Mouse (Mus musculus) heart, adult 2 months (tissue): Measurements from ENCODE around the gene Noc4l. TPM values are rescaled to one million over a fixed set of nuclear protein-coding genes. Genes with fewer than 3 reads are reported as not detected.

Source experiments
- DNase-seq, 2 experiments: peaks; one replicate each; pipeline ENCODE4 v3.0.0; 2021
- H3K27ac ChIP-seq: fragments of 200-600 bp; 2 replicates; pipeline ENCODE4 v1.8.1; 2022
- H3K27me3 ChIP-seq: fragments of 200-500 bp; 2 replicates; pipeline ENCODE4 v1.6.1; 2012; ENCODE audit warnings: mild to moderate bottlenecking, low read length, inconsistent platforms, mixed read lengths; ENCODE audit not compliant: control insufficient read depth, insufficient read depth
- H3K36me3 ChIP-seq: fragments of 200-500 bp; 2 replicates; pipeline ENCODE4 v1.6.1; 2012; ENCODE audit warnings: low read length, inconsistent platforms; ENCODE audit not compliant: control insufficient read depth, insufficient read depth
- H3K4me1 ChIP-seq: fragments of 200-500 bp; 2 replicates; pipeline ENCODE4 v1.6.1; 2011; ENCODE audit warnings: low read length; ENCODE audit not compliant: control insufficient read depth, insufficient read depth
- H3K4me3 ChIP-seq: fragments of 200-600 bp; 2 replicates; pipeline ENCODE4 v1.8.1; 2022
- H3K79me2 ChIP-seq: fragments of 200-500 bp; replicated peaks from 2 replicates; pipeline ENCODE4 v1.6.1; 2012; ENCODE audit warnings: mild to moderate bottlenecking, inconsistent platforms, low read length, moderate library complexity, mixed read lengths; ENCODE audit not compliant: control insufficient read depth, insufficient read depth
- H3K9ac ChIP-seq: fragments of 200-500 bp; 2 replicates; pipeline ENCODE4 v1.6.1; 2012; ENCODE audit warnings: low read depth, mild to moderate bottlenecking, control low read depth, inconsistent platforms, low read length, mixed read lengths
- CTCF ChIP-seq: fragments of 200-600 bp; IDR thresholded peaks from 2 replicates; pipeline ENCODE4 v1.8.1; 2022; ENCODE audit warnings: antibody characterized with exemption, mild to moderate bottlenecking, moderate library complexity
- EP300 ChIP-seq: fragments of 200-500 bp; IDR thresholded peaks from 2 replicates; pipeline ENCODE4 v1.6.1; 2011; ENCODE audit warnings: low read depth, low read length, control low read depth; ENCODE audit not compliant: insufficient read depth
- POLR2A ChIP-seq: fragments of 200-500 bp; IDR thresholded peaks from 2 replicates; pipeline ENCODE4 v1.6.1; 2011; ENCODE audit warnings: mild to moderate bottlenecking, low read depth, low read length, control low read depth; ENCODE audit not compliant: insufficient read depth
- WGBS: fragments of 180-500 bp; shearing (Covaris S2); methylation state at CpG from one replicate; pipeline ENCODE4 v1.1.7; 2018; 5-methylcytosine and 5-hydroxymethylcytosine counted together
- intact Hi-C: fragments of 180-260 bp; cut with DNase I; formaldehyde crosslinking; loops from one replicate; pipeline ENCODE4 v1.15.1; 2025
- polyA plus RNA-seq: library from polyadenylated mRNA; depleted of rRNA; stranded (reverse); fragments of >200 nt; gene quantifications from 2 replicates; pipeline ENCODE4 v1.2.3, GENCODE M21; 2012
- total RNA-seq, 2 experiments: library from RNA; stranded (reverse); gene quantifications; 2 replicates each; pipeline ENCODE4 v1.2.3; 2021

Gene Noc4l
- total and polyA plus RNA-seq, 3 experiments, result 12.5 to 22.1 (median 14.5) TPM

GRCm38 (mm10) chr5:110659682-110660081 lies 6.5 kb upstream of the Noc4l start:
- no peak overlapping the region for H3K4me3 ChIP-seq
- TF ChIP-seq EP300 (no peak), CTCF (no peak), POLR2A (no peak)
- no peak overlapping the region for H3K27ac ChIP-seq
- H3K79me2 ChIP-seq, result no peaks in the 10 kb centered on the region
- DNase-seq, result no peak
- no peaks in the 10 kb centered on the region for H3K27me3 ChIP-seq
- peaks cover 6% of the 10 kb centered on the region for H3K36me3 ChIP-seq
- peaks cover 4% of the 10 kb centered on the region for H3K4me1 ChIP-seq
- H3K9ac ChIP-seq, result no peak overlapping the region
- intact Hi-C loops, result no loop called here

GRCm38 (mm10) chr5:110653686-110654085 lies 469 bp upstream of the Noc4l start:
- intact Hi-C loops, result no loop called here
- no peaks in the 10 kb centered on the region for H3K27me3 ChIP-seq
- peak overlapping the region; percentile 73 for H3K27ac ChIP-seq
- H3K79me2 ChIP-seq, result no peaks in the 10 kb centered on the region
- 1% methylated on average over 37 of the region's 37 CpGs for whole genome bisulfite sequencing
- TF ChIP-seq CTCF (no peak), POLR2A (no peak), EP300 (no peak)
- H3K36me3 ChIP-seq, result no peaks in the 10 kb centered on the region
- H3K4me3 ChIP-seq, result peak overlapping the region; percentile 95
- H3K4me1 ChIP-seq, result peaks cover 3% of the 10 kb centered on the region; the same call in 1 of the 2 replicates
- H3K9ac ChIP-seq, result peak overlapping the region; percentile 79
- no peak for DNase-seq

GRCm38 (mm10) chr5:110646377-110646776 lies 6.8 kb downstream of the Noc4l start:
- no peaks in the 10 kb centered on the region for H3K27me3 ChIP-seq
- DNase-seq, result no peak

GRCm38 (mm10) chr5:110639459-110639858 lies 13.8 kb downstream of the Noc4l start:
- Histone ChIP-seq H3K27ac (no peak overlapping the region), H3K79me2 (no peaks in the 10 kb centered on the region), H3K27me3 (no peaks in the 10 kb centered on the region), H3K4me3 (no peak overlapping the region), H3K4me1 (no peaks in the 10 kb centered on the region), H3K36me3 (no peaks in the 10 kb centered on the region), H3K9ac (0 out of 2 replicates have a peak overlapping the region, but pooled peaks have one; percentile 13)
- 12% methylated on average over 12 of the region's 12 CpGs for WGBS
- intact Hi-C loops, result loop anchor here (5.0 to 10.0 kb wide), 3 partner anchors 212 to 285 kb away; no protein-coding TSS in a partner anchor
- peak; percentile 66 to 69 for DNase-seq
- TF ChIP-seq CTCF (peak; percentile 90), POLR2A (no peak)

More at GRCm38 (mm10) chr5:110646377-110646776, 6.8 kb downstream of the Noc4l start:
- H3K4me3 ChIP-seq, result no peak overlapping the region
- no peak overlapping the region for H3K9ac ChIP-seq
- H3K36me3 ChIP-seq, result no peaks in the 10 kb centered on the region
- TF ChIP-seq CTCF (no peak), EP300 (no peak), POLR2A (no peak)
- H3K4me1 ChIP-seq, result no peaks in the 10 kb centered on the region
- intact Hi-C loops, result no loop called here
- H3K27ac ChIP-seq, result no peak overlapping the region
- no peaks in the 10 kb centered on the region for H3K79me2 ChIP-seq

GRCm38 (mm10) chr5:110638306-110639074 lies 14.7 kb downstream of the Noc4l start:
- H3K27ac ChIP-seq, result no peak overlapping the region
- no peaks in the 10 kb centered on the region for H3K79me2 ChIP-seq
- WGBS, result 73% methylated on average over 7 of the region's 7 CpGs
- H3K36me3 ChIP-seq, result no peaks in the 10 kb centered on the region
- intact Hi-C loops, result loop anchor here (5.0 to 10.0 kb wide), 3 partner anchors 211 to 286 kb away; no protein-coding TSS in a partner anchor
- no peak for TF ChIP-seq CTCF
- no peak for TF ChIP-seq EP300
- TF ChIP-seq POLR2A, result no peak
- DNase-seq, result no peak
- H3K27me3 ChIP-seq, result no peaks in the 10 kb centered on the region
- H3K4me1 ChIP-seq, result no peaks in the 10 kb centered on the region
- H3K9ac ChIP-seq, result no peak overlapping the region
- no peak overlapping the region for H3K4me3 ChIP-seq

- 35% methylated on average over 6 of the region's 6 CpGs for WGBS
- no peaks in the 10 kb centered on the region for H3K27me3 ChIP-seq
- no peaks in the 10 kb centered on the region for H3K4me1 ChIP-seq
- no peaks in the 10 kb centered on the region for H3K36me3 ChIP-seq
- DNase-seq, result no peak
- H3K27ac ChIP-seq, result no peak overlapping the region
- no peak for TF ChIP-seq EP300
- peak; percentile 84 for TF ChIP-seq CTCF
- H3K79me2 ChIP-seq, result no peaks in the 10 kb centered on the region
- no peak overlapping the region for H3K9ac ChIP-seq
- H3K4me3 ChIP-seq, result no peak overlapping the region
- intact Hi-C loops, result loop anchor here (1.0 to 10.0 kb wide), 5 partner anchors 142 to 289 kb away; no protein-coding TSS in a partner anchor
These were observed 17.1 kb downstream of the Noc4l start for GRCm38 (mm10) chr5:110635951-110636707.
